Mouse (Mus musculus) cortical plate, adult 2 months (tissue): ENCODE measurements around the gene Cflar.

ENCODE experiments used
- CTCF ChIP-seq: fragments of 200-500 bp; IDR thresholded peaks from 2 replicates; pipeline ENCODE4 v1.5.1; 2011; ENCODE audit warnings: mild to moderate bottlenecking, control low read depth, low read length; ENCODE audit not compliant: insufficient read depth; ENCODE audit errors: extremely low read depth
- POLR2A ChIP-seq: fragments of 200-500 bp; IDR thresholded peaks from 2 replicates; pipeline ENCODE4 v1.6.1; 2011; ENCODE audit warnings: mild to moderate bottlenecking, low read length, control low read depth; ENCODE audit not compliant: insufficient read depth; ENCODE audit errors: extremely low read depth

GRCm38 (mm10) chr1:58727747-58728589 lies 16.7 kb downstream of the Cflar start:
- TF ChIP-seq CTCF = no peak
- TF ChIP-seq POLR2A = no peak
